Mouse (Mus musculus) MEL (cell line): ENCODE results near the gene Rhbdl3. TPM values are rescaled to one million over a fixed set of nuclear protein-coding genes. Genes with fewer than 3 reads are reported as not detected.

ENCODE experiments used
- DNase-seq: peaks from one replicate; pipeline ENCODE4 v3.0.0; 2011; ENCODE audit warnings: low read depth, low spot score
- H3K27ac ChIP-seq: 2 replicates; pipeline ENCODE4 v1.5.1; 2012; ENCODE audit warnings: low read depth, mild to moderate bottlenecking, control low read depth, low read length, moderate library complexity; ENCODE audit not compliant: control insufficient read depth
- H3K27me3 ChIP-seq, 2 experiments: fragments of 150-350 bp in 1 of 2; sonication (generic) in 1 of 2; 2 replicates each; pipeline ENCODE4 v1.6.1; 2012; ENCODE audit warnings: low read length in 2 of 2, mild to moderate bottlenecking in 2 of 2, improper control_type of control experiment in 1 of 2, moderate library complexity in 1 of 2; ENCODE audit not compliant: insufficient read depth in 2 of 2, control insufficient read depth in 1 of 2
- H3K36me3 ChIP-seq, 2 experiments: 2 replicates each; pipeline ENCODE4 v1.6.1; 2012 to 2014; ENCODE audit warnings: low read length in 2 of 2, improper control_type of control experiment in 1 of 2, inconsistent platforms in 1 of 2, mild to moderate bottlenecking in 1 of 2; ENCODE audit not compliant: insufficient read depth in 2 of 2, control insufficient read depth in 1 of 2
- H3K4me1 ChIP-seq, 2 experiments: fragments of 150-350 bp in 1 of 2; sonication (generic) in 1 of 2; 2 replicates each; pipeline ENCODE4 v1.6.1; 2012; ENCODE audit warnings: low read length in 2 of 2, improper control_type of control experiment in 1 of 2, mild to moderate bottlenecking in 1 of 2; ENCODE audit not compliant: insufficient read depth in 2 of 2, control insufficient read depth in 1 of 2
- H3K4me3 ChIP-seq, 2 experiments: fragments of 150-350 bp in 1 of 2; sonication (generic) in 1 of 2; 2 replicates each; pipeline ENCODE4 v1.5.1; 2012; ENCODE audit warnings: low read depth in 2 of 2, low read length in 2 of 2, mild to moderate bottlenecking in 2 of 2, moderate library complexity in 2 of 2, control low read depth in 1 of 2, improper control_type of control experiment in 1 of 2; ENCODE audit not compliant: control insufficient read depth in 1 of 2, insufficient read depth in 1 of 2
- H3K79me2 ChIP-seq: 2 replicates; pipeline ENCODE4 v1.6.1; 2012; ENCODE audit warnings: mild to moderate bottlenecking, low read length, moderate library complexity; ENCODE audit not compliant: control insufficient read depth, poor library complexity, insufficient read depth
- H3K9ac ChIP-seq: 2 replicates; pipeline ENCODE4 v1.6.1; 2012; ENCODE audit warnings: low read depth, mild to moderate bottlenecking, control low read depth, low read length, moderate library complexity; ENCODE audit not compliant: control insufficient read depth, poor library complexity, severe bottlenecking
- H3K9me3 ChIP-seq: fragments of 150-350 bp; sonication (generic); replicated peaks from 2 replicates; pipeline ENCODE4 v1.6.1; 2012; ENCODE audit warnings: mild to moderate bottlenecking, low read length, improper control_type of control experiment, moderate library complexity; ENCODE audit not compliant: insufficient read depth
- BHLHE40 ChIP-seq: IDR thresholded peaks from 2 replicates; pipeline ENCODE4 v1.6.1; 2012; ENCODE audit warnings: low read depth, mild to moderate bottlenecking, inconsistent platforms, low read length, improper control_type of control experiment, borderline replicate concordance
- CTCF ChIP-seq, 3 experiments: IDR thresholded peaks in 2 of 3; conservative IDR thresholded peaks in 1 of 3; 2 replicates each; pipeline ENCODE4 v1.5.1; 2011 to 2012; ENCODE audit warnings: low read length in 3 of 3, low read depth in 2 of 3, mild to moderate bottlenecking in 2 of 3, improper control_type of control experiment in 1 of 3, inconsistent platforms in 1 of 3, mixed read lengths in 1 of 3, moderate library complexity in 1 of 3; ENCODE audit not compliant: control insufficient read depth in 1 of 3, insufficient read depth in 1 of 3, poor library complexity in 1 of 3, severe bottlenecking in 1 of 3
- EP300 ChIP-seq, 2 experiments: IDR thresholded peaks; 2 replicates each; pipeline ENCODE4 v1.6.1; 2011; ENCODE audit warnings: improper control_type of control experiment in 2 of 2, low read length in 2 of 2, low read depth in 1 of 2, mild to moderate bottlenecking in 1 of 2
- KAT2A ChIP-seq: conservative IDR thresholded peaks from 2 replicates; pipeline ENCODE4 v1.6.1; 2012; ENCODE audit warnings: low read depth, low read length, improper control_type of control experiment, inconsistent platforms
- MAZ ChIP-seq: IDR thresholded peaks from 2 replicates; pipeline ENCODE4 v1.6.1; 2012; ENCODE audit warnings: low read depth, mild to moderate bottlenecking, inconsistent platforms, low read length, improper control_type of control experiment
- MXI1 ChIP-seq: IDR thresholded peaks from 2 replicates; pipeline ENCODE4 v1.6.1; 2011; ENCODE audit warnings: mild to moderate bottlenecking, low read depth, low read length, improper control_type of control experiment
- MYB ChIP-seq: IDR thresholded peaks from 2 replicates; pipeline ENCODE4 v1.6.1; 2011; ENCODE audit warnings: mild to moderate bottlenecking, low read depth, low read length, improper control_type of control experiment
- NRF1 ChIP-seq: IDR thresholded peaks from 2 replicates; pipeline ENCODE4 v1.6.1; 2014; ENCODE audit warnings: low read depth, mild to moderate bottlenecking, inconsistent platforms, low read length, improper control_type of control experiment, moderate library complexity; ENCODE audit not compliant: poor library complexity, insufficient read depth, severe bottlenecking
- POLR2A ChIP-seq, 2 experiments: IDR thresholded peaks; 2 replicates each; pipeline ENCODE4 v1.6.1; 2011 to 2012; ENCODE audit warnings: low read length in 2 of 2, mild to moderate bottlenecking in 2 of 2, control low read depth in 1 of 2, improper control_type of control experiment in 1 of 2, low read depth in 1 of 2, moderate library complexity in 1 of 2; ENCODE audit not compliant: control insufficient read depth in 1 of 2, insufficient read depth in 1 of 2, poor library complexity in 1 of 2
- POLR2AphosphoS5 ChIP-seq: IDR thresholded peaks from 2 replicates; pipeline ENCODE4 v1.6.1; 2012; ENCODE audit warnings: low read depth, borderline replicate concordance, mild to moderate bottlenecking, inconsistent platforms, low read length, moderate library complexity, mixed read lengths
- SIN3A ChIP-seq: IDR thresholded peaks from 2 replicates; pipeline ENCODE4 v1.6.1; 2012; ENCODE audit warnings: low read length, improper control_type of control experiment, inconsistent platforms
- SMC3 ChIP-seq: IDR thresholded peaks from 2 replicates; pipeline ENCODE4 v1.6.1; 2011; ENCODE audit warnings: low read depth, low read length, improper control_type of control experiment
- TBP ChIP-seq: IDR thresholded peaks from 2 replicates; pipeline ENCODE4 v1.8.0; 2011; ENCODE audit warnings: low read depth, low read length, improper control_type of control experiment
- TCF12 ChIP-seq: IDR thresholded peaks from 2 replicates; pipeline ENCODE4 v1.6.1; 2014; ENCODE audit warnings: low read depth, mild to moderate bottlenecking, inconsistent platforms, low read length, improper control_type of control experiment, moderate library complexity
- UBTF ChIP-seq: IDR thresholded peaks from 2 replicates; pipeline ENCODE4 v1.6.1; 2012; ENCODE audit warnings: low read depth, mild to moderate bottlenecking, inconsistent platforms, low read length, improper control_type of control experiment, moderate library complexity, borderline replicate concordance; ENCODE audit not compliant: insufficient read depth
- USF1 ChIP-seq: IDR thresholded peaks from 2 replicates; pipeline ENCODE4 v1.6.1; 2014; ENCODE audit warnings: low read depth, mild to moderate bottlenecking, inconsistent platforms, low read length, improper control_type of control experiment, moderate library complexity
- ZKSCAN1 ChIP-seq: IDR thresholded peaks from 2 replicates; pipeline ENCODE4 v1.6.1; 2012; ENCODE audit warnings: low read depth, mild to moderate bottlenecking, inconsistent platforms, low read length, improper control_type of control experiment, moderate library complexity
- ZNF384 ChIP-seq: IDR thresholded peaks from 2 replicates; pipeline ENCODE4 v1.6.1; 2012; ENCODE audit warnings: low read depth, mild to moderate bottlenecking, inconsistent platforms, low read length, improper control_type of control experiment
- polyA plus RNA-seq, 2 experiments: library from polyadenylated mRNA; stranded (reverse) in 1 of 2; unstranded in 1 of 2; fragments of >175 nt in 1 of 2; fragments of >200 nt in 1 of 2; gene quantifications; 2 replicates each; pipeline versions ENCODE4 v1.2.1 to v1.2.4; 2012; ENCODE audit warnings: low replicate concordance in 2 of 2, low read depth in 1 of 2; ENCODE audit not compliant: insufficient read length in 2 of 2, insufficient read depth in 1 of 2, missing spikeins in 1 of 2
- total RNA-seq: library from RNA; depleted of rRNA; stranded (reverse); fragments of 300-350 nt; gene quantifications from 2 replicates; pipeline ENCODE4 v1.2.3, GENCODE M21; 2012

Rhbdl3 gene
- total and polyA plus RNA-seq, 3 experiments = 0.04 to 0.11 TPM; not detected in 1

DNA sequence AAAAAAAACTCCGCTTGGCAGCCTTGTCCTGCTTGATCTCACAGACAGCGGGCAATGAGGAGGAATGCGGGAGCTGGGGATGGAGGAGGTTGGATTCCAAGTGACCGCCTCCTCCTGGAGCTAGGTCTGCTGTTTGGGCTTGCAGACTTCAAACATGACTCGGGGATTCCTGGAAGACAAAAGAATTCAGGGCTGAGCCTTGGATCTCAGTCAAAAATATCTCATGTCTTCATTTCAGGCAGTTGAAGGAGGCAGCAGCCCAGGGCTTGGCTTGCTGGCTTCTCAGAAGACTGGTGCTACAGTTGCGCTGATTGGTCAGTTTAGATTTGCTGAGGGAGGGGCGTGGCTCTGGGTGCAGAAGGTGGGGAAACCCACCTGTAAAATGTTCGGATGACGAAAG, 5.6 kb upstream of the Rhbdl3 start:
- Histone ChIP-seq H3K27me3 (peaks cover 2 to 7% of the 10 kb centered on the region in 2 experiments; a peak in 3 of 4 replicates), H3K4me1 (no peaks in the 10 kb centered on the region), H3K4me3 (no peak overlapping the region), H3K79me2 (no peaks in the 10 kb centered on the region), H3K27ac (no peak overlapping the region), H3K9ac (no peak overlapping the region), H3K9me3 (no peaks in the 10 kb centered on the region), H3K36me3 (no peaks in the 10 kb centered on the region)
- DNase-seq = no peak
- TF ChIP-seq TCF12 (no peak), ZNF384 (no peak), KAT2A (no peak), BHLHE40 (no peak), NRF1 (no peak), TBP (no peak), SIN3A (no peak), EP300 (IDR thresholded peaks at IDR 0.05; ENCODE audit: low read depth in 1 of 2, low read length in 2 of 2) (no peak), CTCF (IDR thresholded peaks at IDR 0.05 in 2 of 3, conservative IDR thresholded peaks at IDR 0.05 in 1 of 3; ENCODE audit: control insufficient read depth in 1 of 3, insufficient read depth in 1 of 3, low read depth in 2 of 3, low read length in 3 of 3, poor library complexity in 1 of 3, severe bottlenecking in 1 of 3) (no peak), USF1 (no peak), POLR2A (IDR thresholded peaks at IDR 0.05; ENCODE audit: control insufficient read depth in 1 of 2, insufficient read depth in 1 of 2, low read depth in 1 of 2, low read length in 2 of 2, poor library complexity in 1 of 2) (no peak), MAZ (no peak), UBTF (no peak)

DNA sequence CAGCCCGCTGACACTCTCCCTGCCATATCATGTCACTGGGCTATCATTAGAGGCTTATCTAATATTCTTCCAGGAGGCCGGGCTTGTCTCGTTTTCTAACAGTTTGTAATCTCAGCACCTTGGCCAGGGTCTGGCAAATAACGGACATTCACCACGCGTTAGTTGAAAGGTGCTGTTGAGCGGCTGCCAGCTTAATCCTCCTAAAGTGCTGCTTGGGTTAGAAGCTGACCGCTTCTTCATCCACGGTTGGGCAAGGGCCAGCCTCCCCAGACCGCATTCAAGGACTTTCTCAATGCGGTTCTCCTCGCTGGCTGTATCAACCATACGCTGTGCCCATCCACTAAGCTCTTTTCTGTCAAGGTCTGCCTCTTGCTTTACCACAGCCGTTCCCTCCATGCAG, 4.9 kb upstream of the Rhbdl3 start:
- TF ChIP-seq USF1 (no peak), EP300 (IDR thresholded peaks at IDR 0.05; ENCODE audit: low read depth in 1 of 2, low read length in 2 of 2) (no peak), SIN3A (0 out of 2 replicates have a peak, but pooled peaks have one; percentile 37), MYB (no peak), POLR2AphosphoS5 (no peak), NRF1 (no peak), UBTF (no peak), SMC3 (no peak), MXI1 (peak; percentile 42; the same call in 1 of the 2 replicates), MAZ (no peak), POLR2A (IDR thresholded peaks at IDR 0.05; ENCODE audit: control insufficient read depth in 1 of 2, insufficient read depth in 1 of 2, low read depth in 1 of 2, low read length in 2 of 2, poor library complexity in 1 of 2) (no peak), BHLHE40 (no peak), ZKSCAN1 (no peak)
- H3K4me1 ChIP-seq = no peaks in the 10 kb centered on the region

More for the DNA sequence above, 4.9 kb upstream of the Rhbdl3 start:
- Histone ChIP-seq H3K9me3 (no peaks in the 10 kb centered on the region), H3K27ac (no peak overlapping the region), H3K36me3 (no peaks in the 10 kb centered on the region), H3K4me3 (no peak overlapping the region), H3K79me2 (no peaks in the 10 kb centered on the region), H3K27me3 (peaks cover 2 to 7% of the 10 kb centered on the region in 2 experiments; a peak in 3 of 4 replicates), H3K9ac (no peak overlapping the region)
- no peak for DNase-seq
